Mouse (Mus musculus) C2C12 (cell line): ENCODE data around the gene Slco1a5.
A peak's percentile ranks its signal among the peaks of the same experiment; 100 is the strongest.

Experiments
- CEBPB ChIP-seq: IDR thresholded peaks from one replicate; pipeline ENCODE4 v1.6.1; 2011; ENCODE audit warnings: low read depth, mild to moderate bottlenecking, control low read depth, moderate library complexity
- CTCF ChIP-seq: IDR thresholded peaks from one replicate; pipeline ENCODE4 v1.5.1; 2011; ENCODE audit not compliant: control insufficient read depth, insufficient read depth, insufficient read length
- FOSL1 ChIP-seq: IDR thresholded peaks from one replicate; pipeline ENCODE4 v1.8.0; 2011; ENCODE audit warnings: mild to moderate bottlenecking, low read length; ENCODE audit not compliant: poor library complexity, insufficient read depth, severe bottlenecking
- MAX ChIP-seq: IDR thresholded peaks from one replicate; pipeline ENCODE4 v1.6.1; 2011; ENCODE audit warnings: mild to moderate bottlenecking, control low read depth
- MYOD1 ChIP-seq: IDR thresholded peaks from one replicate; pipeline ENCODE4 v1.6.1; 2011; ENCODE audit warnings: low read depth; ENCODE audit not compliant: control insufficient read depth, insufficient read length
- MYOG ChIP-seq: IDR thresholded peaks from one replicate; pipeline ENCODE4 v1.6.1; 2011; ENCODE audit not compliant: control insufficient read depth, insufficient read length; ENCODE audit errors: extremely low read depth
- USF1 ChIP-seq: IDR thresholded peaks from one replicate; pipeline ENCODE4 v1.6.1; 2011; ENCODE audit warnings: low read depth, mild to moderate bottlenecking, control low read depth, moderate library complexity

- TF ChIP-seq CTCF, result no peak
- no peak for TF ChIP-seq MAX
- no peak for TF ChIP-seq USF1
- no peak for TF ChIP-seq MYOD1
- no peak for TF ChIP-seq CEBPB
- TF ChIP-seq MYOG, result no peak
- peak; percentile 46 for TF ChIP-seq FOSL1
Measured at GRCm38 (mm10) chr6:142367565-142367964, 44.8 kb upstream of the Slco1a5 start.
